Mouse (Mus musculus) megakaryocyte-erythroid progenitor cell, adult 5-6 weeks (primary cell): ENCODE measurements at regions not wholly inside any gene's neighbourhood (a gene's known extent, or its start where the extent isn't known, plus 50 kb on each side); places are given as distances from the start of the nearest gene placed in this dataset.

Experiments used
- ATAC-seq: replicated peaks from 2 replicates; pipeline ENCODE4 v1.8.0; 2016; ENCODE audit warnings: mild to moderate bottlenecking, inconsistent platforms; ENCODE audit not compliant: severe bottlenecking, poor library complexity, low FRiP score, low TSS enrichment

DNA sequence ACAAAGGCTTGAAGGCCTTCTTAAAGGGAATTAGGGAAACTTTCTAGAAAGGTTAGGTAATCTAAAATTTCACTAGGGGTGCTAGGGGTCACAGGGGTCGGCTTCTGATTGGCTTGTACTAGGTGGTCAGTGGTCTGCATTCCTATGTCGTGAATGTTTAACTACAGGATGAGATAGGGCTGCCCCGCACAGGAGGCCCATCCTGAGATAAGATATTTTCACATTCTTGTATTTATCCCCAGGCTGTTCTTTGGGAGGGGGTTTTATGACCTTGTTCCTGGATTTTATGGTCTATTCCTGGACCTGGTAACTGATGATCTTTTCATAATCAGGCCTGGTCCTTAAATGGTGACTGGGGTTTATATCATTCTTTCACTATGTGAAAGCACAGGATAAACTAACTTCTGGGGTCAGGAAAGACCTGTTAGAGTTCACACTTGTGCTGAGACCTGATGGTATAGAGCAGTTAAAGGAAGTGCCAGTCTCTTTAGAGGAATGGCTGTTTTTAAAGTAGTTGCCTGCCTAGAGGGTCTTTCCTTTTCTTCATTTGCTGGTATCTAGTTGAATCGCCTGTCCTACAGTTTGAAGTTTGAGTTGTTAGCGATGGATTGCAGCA is 586.4 kb downstream of the Tmem132b start:
- ATAC-seq: no peak

DNA sequence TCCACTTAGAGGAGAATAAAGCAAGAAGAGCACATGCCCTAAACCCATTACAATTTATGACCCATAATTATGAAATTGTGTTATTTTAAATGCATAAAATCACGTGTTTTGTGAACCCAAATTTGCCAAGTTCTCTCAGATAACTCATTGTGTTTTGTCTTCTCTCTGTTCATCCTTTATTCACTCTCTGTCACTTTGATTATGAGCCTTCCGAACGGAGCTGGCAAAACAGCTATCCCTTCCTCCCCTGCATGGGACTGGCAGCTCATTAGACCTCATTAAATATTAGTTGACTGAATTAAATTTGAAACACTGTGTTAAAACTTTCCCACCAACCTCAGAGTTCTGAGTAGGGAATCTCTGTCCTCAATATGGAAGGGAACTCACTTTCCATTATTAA is 587.2 kb downstream of the Tmem132b start:
- ATAC-seq: no peak

DNA sequence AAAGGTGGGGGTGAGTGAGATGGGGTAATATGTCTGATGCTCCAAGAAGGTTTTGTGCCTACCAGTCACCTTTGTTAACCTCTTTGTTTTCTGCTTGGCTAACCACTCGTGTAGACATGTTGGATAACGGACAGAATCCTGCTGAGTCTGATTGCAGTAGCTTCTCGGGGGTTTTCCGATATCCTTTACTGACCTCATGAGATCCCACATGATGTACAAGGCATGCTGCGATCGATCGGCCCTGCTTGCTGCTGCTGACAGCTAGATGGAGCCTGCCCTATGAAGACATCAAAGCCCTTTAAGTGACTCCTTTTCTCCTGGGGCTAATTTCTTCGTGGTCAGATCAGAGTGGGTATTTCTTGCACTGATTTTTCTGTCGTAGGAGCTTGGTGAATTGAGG is 591.6 kb downstream of the Tmem132b start:
- no peak for ATAC-seq

DNA sequence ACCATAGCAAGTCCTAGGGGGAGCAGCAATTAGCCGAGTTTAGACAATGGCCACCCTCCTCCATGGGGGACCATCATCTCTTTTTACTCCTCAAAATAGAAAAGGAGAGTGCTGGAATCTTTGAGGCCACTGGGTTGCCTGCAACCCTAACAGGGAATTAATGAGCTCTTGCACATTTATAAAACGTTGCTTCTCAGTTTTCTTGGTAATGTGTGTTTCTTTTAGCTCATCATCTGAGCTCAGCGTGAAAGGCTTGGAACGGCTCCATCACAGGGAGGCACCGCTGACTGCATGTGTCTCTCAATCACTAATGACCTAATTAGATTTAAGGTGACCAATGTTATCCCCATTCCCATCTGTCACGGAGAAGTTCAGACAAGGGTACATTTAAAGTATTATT is 595.9 kb downstream of the Tmem132b start:
- no peak for ATAC-seq

DNA sequence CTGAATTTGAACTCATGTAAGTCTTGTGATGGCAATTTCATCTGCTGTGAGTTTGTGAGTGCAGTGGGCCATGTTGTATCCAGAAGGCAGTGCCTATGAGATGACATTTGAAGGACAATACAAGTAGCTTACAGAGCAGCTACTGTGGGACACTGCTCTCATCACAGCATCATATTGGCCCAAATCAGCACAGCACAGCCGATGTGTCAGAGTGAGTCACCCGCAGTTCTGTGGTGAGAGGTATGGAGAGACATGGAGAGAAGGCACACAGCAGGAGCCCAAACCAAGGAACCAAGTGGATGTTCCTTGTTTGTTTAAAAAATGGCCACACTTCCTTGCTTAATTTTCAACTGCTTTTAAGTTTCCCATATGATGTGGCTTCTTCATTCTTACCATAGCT is 617.3 kb downstream of the Tmem132b start:
- ATAC-seq: no peak

DNA sequence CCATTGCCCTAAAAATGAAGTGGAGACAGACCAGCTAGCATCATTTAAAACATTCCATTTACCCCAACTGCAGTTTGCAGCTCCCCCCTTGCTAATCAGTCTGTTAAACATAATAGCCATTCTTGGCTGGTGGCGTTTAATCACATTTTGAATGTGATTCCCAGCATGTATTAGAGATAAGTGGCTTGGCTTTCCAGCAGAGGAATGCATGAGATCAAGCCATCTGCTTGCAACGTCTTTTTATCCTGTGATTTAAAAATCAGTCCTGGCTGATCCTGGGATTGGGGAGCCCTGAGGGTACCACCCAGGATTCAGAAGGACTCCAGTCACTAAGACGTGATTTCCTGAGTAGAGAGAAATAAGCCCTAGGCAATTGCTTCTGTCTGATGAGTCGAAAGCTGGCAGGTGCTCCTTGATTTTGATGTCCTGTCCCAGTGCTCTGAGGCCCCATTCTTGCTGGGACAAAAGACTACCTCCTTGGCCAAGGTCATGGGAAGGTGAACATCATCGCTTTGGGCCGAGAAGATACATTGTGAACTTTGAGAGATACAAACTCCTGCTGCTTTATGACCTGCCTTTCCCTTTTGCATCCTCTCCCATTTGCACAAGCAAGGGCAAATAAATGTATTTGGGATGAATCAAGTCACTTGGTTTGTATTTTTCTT is 623.8 kb downstream of the Tmem132b start:
- ATAC-seq: no peak

DNA sequence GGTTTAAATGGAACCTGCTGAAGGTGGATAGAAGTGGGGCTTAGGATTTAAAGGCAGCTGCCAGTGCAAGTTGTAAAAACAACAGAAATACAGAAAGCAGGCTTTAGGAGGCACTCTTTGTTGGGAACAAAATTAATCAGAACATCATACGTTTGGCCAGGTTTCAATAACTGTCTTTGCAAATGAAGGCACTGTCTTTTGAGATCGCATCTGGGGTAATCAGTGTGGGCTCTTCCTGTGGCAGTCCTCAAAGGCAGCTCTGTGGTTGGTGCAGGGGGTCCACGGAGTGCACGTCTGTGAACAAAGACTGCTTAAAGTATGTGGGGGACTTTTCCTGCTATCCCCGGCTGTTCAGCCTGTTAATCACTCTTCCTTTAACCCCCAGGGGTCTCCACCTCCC is 654.5 kb downstream of the Tmem132b start:
- no peak for ATAC-seq

DNA sequence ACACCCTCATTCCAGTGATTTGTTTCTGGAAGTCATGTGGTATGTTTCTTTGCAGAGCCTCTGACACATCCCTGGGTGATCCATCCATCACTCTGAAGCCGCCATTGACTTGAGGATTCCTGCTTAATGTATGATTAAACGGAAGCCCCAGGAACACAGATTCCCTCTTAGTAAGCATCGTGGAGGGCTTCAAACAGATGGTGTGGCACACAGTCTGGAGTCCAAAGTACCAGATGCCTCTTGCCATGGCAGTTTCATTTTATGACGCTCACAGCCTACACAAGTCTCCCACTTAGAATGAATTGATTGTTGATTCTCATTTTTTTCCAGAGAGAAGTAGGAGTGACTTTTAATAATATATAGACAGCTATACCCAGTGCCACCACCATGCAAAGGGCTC is 668.3 kb downstream of the Tmem132b start:
- no peak for ATAC-seq

DNA sequence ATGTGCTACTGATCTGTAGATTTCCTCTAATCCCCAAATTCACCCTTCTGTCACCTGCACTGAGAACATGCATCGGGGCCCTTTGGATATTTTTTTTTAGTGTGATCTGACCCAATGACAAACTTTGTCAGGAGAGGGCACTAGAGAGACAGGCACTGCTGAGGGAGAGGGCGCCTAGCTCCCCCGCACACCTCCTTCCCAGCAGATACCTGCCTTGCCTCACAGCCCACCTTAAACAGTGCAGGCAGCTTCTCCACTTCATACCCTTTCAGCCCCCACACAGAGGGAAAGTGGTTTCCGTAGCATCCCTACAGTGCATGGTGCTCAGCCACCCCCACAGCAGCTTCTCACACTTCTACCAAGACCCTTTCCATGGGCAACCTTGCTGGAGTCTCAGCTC is 670.0 kb downstream of the Tmem132b start:
- no peak for ATAC-seq

DNA sequence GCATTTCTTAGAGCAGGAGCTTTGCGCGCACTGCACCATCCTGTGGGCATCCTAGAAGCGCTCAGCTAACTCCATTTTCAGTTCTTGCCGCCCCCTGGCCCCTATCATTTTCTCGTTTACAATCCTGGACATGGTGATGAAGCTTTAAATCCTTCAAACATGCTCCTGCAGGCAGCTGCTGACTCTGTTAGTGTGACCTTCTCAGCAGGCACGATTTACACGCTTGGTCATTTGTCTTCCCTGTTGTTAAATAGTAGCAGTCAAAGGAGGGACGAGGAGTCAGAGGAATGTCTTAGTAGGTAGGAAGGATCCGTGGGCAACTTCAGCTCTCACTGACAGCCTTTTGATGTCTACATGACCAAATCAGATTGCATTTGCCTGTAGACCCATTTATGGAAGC is 670.4 kb downstream of the Tmem132b start:
- ATAC-seq: no peak

DNA sequence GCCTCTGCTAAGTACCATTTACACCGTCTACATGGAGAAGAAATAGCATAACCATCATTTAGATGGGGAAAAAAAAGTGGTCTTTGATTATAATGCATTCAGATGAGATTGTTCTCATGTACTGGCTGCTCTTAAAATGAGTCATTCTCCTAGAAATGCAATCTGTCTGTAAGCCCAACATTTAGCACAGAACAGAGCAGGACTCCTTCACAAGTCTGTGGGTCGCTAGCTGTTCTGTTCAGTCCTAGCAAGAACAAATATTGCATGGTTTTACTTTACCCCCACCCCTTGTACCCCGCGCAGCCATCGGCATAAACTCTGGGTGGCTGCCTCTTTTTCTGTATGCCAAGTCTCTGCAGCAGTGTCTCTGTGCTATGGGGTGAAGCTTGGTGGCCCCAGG is 685.4 kb downstream of the Tmem132b start:
- no peak for ATAC-seq

DNA sequence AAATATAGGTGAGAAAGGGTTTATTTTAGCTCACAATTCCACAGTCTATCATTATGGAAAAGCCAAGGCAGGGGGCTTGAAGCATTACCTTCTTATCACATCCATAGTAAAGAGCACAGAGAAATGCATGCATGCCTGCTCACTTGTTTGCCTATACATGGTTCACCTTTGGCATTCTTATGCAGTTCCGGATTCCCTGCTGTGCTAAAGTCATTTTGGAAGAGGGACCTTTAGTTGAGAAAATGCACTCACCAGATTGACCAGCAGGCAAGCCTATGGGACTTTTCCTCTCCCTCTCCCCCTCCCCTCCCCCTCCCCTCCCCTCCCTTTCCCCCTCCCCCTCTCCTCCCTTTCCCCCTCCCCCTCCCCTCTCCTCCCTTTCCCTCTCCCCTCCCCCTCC is 686.2 kb downstream of the Tmem132b start:
- ATAC-seq: no peak

DNA sequence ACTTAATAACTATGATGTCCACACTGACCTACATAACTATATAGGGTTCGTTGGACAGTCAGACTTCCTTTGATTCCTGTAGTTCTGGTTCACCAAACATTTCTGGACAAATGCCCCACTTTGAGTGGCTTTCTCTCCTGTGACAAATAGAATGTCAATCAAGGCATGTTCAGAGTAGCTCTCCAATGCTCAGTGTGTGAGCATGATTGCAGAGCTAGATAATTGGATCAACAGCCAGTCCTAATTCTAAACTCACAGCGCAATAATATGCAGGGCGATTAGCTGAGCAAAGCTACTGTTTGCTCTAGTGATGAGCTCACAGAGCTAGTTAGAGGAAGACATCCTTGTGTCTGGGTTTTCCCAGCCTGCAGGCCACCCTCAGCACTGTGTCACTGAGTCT is 692.1 kb downstream of the Tmem132b start:
- no peak for ATAC-seq

DNA sequence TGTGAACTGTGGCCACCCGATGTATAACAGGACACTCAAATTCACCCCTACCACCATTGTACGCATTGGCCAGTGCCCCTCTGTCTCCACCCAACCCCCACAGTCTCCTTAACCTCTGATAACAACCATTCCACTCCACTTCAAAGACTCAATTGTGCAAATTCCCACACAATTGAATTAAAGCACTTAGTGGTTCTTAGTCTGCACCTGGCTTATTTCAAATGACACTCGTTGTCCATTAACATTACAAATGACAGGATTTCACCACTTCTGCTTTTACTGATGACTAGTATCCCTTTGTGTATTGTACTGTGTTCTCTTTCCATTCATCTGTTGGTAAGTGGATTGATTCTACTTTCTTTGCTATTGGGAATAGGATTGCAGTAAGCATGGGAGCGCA is 699.2 kb downstream of the Tmem132b start:
- ATAC-seq: no peak

DNA sequence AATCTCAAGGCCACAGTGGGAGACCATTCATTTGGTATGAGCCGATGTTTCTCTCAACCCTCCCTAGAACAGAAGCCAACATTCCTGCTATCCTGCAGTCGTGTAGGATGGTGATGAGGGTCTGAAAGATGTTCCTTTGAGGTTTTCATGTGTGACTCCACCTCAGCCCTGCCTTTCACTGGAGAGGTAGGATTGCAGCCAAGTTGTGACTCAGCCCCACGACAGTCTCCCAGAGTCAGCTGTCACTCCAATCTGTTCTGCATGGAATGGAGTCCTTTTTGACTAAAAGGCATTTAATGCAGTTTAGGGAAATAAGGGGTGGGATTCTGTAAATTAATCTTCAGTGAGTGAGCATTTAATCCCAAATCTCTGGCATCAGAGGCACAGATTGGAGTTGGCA is 706.5 kb downstream of the Tmem132b start:
- no peak for ATAC-seq

DNA sequence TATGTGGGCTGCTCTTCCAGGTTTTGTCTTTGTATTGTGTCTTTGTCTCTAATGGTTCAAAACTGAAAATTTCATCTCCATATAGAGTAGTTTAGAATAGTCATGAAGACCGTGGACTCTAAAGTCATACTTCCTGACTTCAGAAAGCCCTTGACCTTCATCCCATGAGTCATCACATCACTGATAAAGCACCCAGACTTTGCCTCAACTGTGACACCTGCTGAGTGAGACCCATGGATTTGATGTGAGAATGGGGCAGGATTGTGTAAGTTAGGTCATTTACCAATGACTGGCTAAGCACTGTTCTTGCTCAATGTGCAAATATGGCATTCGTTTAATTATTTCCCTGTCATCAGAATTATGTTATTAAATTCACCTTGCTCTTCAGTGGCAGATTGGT is 714.2 kb downstream of the Tmem132b start:
- no peak for ATAC-seq

DNA sequence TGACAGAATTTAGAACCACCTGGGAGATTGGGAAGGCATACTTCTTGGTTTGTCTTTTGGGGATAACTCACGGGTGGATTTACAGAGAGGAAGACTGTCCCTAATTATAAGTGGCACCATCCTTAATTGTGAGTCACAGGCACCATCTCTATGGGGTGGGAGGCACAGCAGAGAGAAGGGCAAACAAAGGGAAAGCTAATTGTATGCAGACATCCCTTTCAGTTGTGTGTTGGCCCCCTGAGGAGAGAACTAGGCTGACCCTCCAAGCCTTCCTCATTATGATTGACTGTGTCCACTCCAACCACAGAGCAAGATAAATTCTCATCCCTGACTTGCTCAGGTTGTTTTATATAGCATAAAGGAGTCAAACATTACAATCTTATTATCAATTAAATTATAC is 718.8 kb downstream of the Tmem132b start:
- no peak for ATAC-seq

DNA sequence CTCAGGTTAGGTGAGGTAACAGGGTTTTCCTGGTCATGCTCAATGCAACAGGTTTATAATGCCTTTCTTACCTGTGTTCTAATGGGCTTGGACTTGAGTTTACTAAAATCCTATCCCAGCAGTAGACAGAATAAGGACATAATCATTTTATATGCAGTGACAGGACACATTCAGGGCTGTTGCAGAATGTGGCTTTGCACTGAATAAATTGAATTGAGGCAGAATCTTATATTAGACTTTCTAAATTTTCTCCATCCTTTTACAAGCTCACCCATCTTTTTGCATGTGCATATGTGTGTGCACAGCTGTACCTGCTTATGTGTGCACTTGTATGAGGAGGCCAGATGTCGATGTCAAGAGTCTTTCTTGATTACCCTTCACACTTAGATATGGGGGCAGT is 723.1 kb downstream of the Tmem132b start:
- no peak for ATAC-seq

DNA sequence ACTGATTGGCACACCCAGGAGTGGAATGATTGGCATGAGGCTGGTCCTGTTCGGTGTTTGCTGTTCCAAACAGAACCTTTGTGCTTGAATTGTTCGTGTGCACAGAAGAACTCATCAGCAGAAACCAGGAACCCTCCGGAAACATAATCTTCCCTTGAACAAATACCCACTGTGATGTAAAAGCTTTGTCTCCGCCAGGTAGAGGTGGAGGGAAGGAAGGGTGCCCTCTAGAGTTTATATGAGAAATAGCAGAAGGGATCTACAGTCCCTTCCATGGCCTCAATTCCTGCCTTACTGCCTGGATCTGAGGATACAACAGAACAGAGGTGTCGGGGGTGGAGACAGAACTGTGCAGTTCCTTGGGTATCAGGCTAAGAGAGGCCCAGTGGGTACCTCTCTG is 726.3 kb downstream of the Tmem132b start:
- no peak for ATAC-seq

DNA sequence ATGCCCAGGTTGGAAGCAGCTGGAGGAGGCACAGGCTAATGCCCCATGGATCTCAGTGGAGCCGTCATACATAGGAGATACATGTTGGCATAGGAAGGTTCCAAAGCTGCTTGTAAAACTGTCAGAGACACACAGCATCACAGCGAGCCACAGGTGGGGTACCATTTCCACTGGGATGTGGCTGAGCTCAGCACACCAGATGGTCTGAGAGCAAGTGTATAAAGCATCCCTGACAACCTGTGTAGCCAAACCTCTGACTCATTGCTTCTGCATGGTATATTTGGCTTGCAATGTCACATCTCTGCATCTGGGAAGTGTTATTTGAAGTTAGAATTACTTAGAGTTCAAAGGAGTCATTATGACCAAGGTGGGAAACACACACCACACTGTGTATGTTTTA is 734.9 kb downstream of the Tmem132b start:
- no peak for ATAC-seq

DNA sequence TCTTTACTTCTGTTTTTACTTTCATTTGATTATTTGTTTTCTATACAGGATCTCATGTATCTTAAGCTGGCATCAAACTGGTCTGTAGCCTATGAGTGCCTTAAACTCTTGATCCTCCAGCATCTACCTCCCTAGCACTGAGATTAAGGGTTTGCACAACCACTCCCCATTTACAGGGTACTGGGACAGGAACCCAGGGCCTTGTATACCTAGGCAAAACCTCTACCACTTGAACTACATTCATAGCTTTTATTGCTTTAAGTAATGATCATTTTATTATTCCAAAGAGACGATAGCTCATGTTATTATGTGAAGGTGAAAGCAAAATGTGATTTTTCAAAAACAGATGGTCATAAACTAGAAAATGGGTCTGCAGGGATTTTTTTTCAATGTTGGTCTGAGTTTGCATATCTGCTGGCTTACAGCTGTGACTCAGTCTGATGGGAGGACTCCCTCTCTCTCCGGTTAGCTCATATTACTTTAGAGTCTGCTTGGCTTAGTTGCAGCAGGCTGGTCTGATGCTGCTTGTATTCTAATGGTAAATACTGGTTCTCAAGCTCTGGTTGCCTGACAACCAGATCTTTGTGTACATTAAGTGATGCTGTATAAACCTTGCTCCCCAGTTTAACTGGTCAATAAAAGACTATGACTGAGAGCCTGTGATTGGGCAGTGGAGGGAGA is 735.5 kb downstream of the Tmem132b start:
- no peak for ATAC-seq
